Mouse (Mus musculus): Measurements from ENCODE around the gene Ndufs7. TPM values are rescaled to one million over a fixed set of nuclear protein-coding genes. Genes with fewer than 3 reads are reported as not detected.
"Not testable (repeated sequence)": the region's sequence is repeated elsewhere in the genome, so short reads cannot be mapped to it uniquely, and the experiment has no call there.

The Ndufs7 gene
- 267 and 274 TPM in 2 replicates for polyA plus RNA-seq (2015; fragmentation: Nextera tagmentation; extraction: Ambion mirVana)

DNA sequence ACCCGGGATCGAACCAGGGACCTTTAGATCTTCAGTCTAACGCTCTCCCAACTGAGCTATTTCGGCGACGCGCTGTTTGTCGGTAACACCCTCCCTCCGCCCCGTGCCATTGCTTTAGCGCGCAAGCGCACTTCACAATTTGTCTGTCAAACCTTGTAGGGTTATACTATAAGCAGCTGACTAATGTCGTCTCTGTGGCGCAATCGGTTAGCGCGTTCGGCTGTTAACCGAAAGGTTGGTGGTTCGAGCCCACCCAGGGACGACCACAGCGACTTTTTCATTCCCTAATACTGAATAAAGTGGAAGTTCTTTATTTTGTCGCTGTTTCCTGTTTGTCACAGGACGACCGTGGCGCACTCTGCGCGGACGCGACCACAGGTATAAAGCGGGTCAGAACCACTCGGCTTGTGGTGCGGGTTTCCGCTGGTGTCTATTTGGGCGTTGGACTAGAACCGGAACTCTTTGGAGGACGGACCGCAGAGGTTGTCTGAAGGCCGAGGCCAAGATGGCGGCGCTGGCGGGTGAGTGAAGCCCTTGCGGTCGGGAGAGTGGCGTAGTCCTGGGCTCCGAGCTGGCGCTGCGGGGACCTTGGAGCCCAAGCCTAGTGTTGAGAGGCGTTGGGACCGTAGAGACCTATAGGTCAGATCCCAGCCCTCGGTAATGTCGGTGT, at the start of gene Ndufs7:
Gene Ndufs7 (plus strand): TSS at position 151 of the 670 bp plus-strand sequence.
- H3K9ac ChIP-seq, result peak within 1 kb of the TSS; percentile 85
- WGBS, result under 1% methylated on average over 53 of the region's 53 CpGs
- H3K9me3 ChIP-seq (replicated peaks), result no peaks in the 10 kb centered on the region
- peaks cover 21% of the 10 kb centered on the region for H3K36me3 ChIP-seq (ENCODE audit: poor library complexity, severe bottlenecking)
- peak within 1 kb of the TSS; percentile 83 for H3K27ac ChIP-seq
- peak within 1 kb of the TSS; percentile 82 for H3K4me2 ChIP-seq
- H3K27me3 ChIP-seq, result no peaks in the 10 kb centered on the region
- peaks cover 27% of the 10 kb centered on the region for H3K4me1 ChIP-seq
- ATAC-seq, result peak; percentile 87
- peak within 1 kb of the TSS; percentile 72 for H3K4me3 ChIP-seq

DNA sequence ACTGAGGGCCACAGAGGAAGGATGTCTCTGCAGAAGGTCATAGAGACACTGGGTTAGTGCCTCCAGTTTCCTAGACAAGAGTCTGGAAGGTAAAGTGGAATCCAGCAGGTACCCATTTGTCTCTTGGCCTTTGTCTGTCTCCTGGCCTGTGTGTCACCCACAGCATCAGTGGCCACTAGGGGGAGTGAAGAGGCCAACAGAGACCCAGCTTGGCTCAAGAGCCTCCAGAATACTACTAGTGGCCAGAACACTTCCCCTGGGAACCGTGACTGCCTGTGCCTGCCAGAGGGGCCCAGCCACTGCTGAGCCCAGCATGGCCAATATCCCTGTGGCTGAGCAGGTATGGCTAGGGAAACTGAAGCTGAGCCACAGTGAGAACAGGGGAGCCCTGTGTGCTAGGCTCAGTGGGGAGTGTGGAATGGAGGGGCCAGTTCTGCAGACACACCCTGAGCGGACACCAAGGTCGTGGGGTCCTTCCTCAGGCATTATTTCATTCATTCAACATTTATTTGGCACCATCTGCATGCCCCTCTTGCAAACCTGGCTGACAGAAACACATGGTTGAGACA, 49.4 kb upstream of the Ndufs7 start:
- Histone ChIP-seq H3K4me1 (peaks cover 10% of the 10 kb centered on the region), H3K9me3 (replicated peaks) (no peaks in the 10 kb centered on the region), H3K36me3 (ENCODE audit: poor library complexity, severe bottlenecking) (no peaks in the 10 kb centered on the region), H3K4me3 (no peak overlapping the region), H3K9ac (no peak overlapping the region), H3K4me2 (no peak overlapping the region), H3K27me3 (no peaks in the 10 kb centered on the region), H3K27ac (no peak overlapping the region)
- ATAC-seq, result peak; percentile 74
- 46% methylated on average over 3 of the region's 3 CpGs for WGBS

DNA sequence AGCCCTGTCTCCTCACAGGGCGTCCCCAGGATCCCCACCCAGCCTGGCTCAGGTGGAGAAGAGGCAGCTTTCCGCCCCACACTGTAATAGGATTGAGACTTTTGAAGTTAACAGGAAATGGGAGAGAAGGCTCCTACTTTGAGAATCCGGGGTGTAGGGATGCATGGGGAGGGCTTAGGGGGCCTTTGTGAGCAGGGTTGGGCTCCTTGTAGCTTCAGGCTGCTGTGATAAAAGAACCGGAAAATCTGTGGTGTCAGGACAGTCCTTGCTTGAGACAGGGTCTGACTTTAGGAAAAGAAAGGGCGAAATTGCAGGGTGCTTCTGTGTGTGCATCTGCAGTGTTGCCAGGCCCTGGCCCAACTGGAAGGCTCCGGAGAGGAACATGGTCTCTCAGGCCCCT, 48.4 kb upstream of the Ndufs7 start:
- no peak for ATAC-seq
- no peak overlapping the region for H3K27ac ChIP-seq
- H3K9me3 ChIP-seq (replicated peaks), result no peaks in the 10 kb centered on the region
- no peaks in the 10 kb centered on the region for H3K27me3 ChIP-seq
- no peak overlapping the region for H3K9ac ChIP-seq
- peaks cover 11% of the 10 kb centered on the region for H3K4me1 ChIP-seq
- no peak overlapping the region for H3K4me2 ChIP-seq
- H3K4me3 ChIP-seq, result no peak overlapping the region
- no peaks in the 10 kb centered on the region for H3K36me3 ChIP-seq (ENCODE audit: poor library complexity, severe bottlenecking)
- 75% methylated on average over 6 of the region's 6 CpGs for WGBS

DNA sequence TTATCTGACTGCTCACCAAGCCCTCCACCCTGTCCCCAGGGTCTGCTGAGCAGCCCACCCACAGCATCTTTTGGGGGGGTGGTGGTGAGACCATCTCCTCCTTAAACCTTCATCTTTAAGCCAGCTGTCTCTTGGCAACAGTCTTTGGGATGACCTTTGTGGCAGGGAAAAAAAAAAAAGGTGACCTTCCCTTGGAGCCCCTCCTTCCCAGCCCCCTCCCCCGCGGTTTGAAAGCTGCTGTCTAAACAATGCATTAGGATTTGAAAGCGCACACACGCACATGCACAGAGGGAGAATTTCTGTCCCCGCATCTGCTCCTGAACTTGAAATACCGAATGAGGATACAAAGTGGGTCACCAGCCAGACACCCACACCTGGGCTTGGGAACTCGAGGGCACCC, 44.9 kb upstream of the Ndufs7 start:
- Histone ChIP-seq H3K27ac (peak overlapping the region; percentile 54), H3K36me3 (ENCODE audit: poor library complexity, severe bottlenecking) (no peaks in the 10 kb centered on the region), H3K4me3 (no peak overlapping the region), H3K4me1 (peaks cover 32% of the 10 kb centered on the region), H3K4me2 (no peak overlapping the region), H3K27me3 (no peaks in the 10 kb centered on the region), H3K9me3 (replicated peaks) (no peaks in the 10 kb centered on the region), H3K9ac (peak overlapping the region; percentile 38; the same call in 1 of the 2 replicates)
- WGBS, result 8% methylated on average over 7 of the region's 7 CpGs
- ATAC-seq, result no peak

DNA sequence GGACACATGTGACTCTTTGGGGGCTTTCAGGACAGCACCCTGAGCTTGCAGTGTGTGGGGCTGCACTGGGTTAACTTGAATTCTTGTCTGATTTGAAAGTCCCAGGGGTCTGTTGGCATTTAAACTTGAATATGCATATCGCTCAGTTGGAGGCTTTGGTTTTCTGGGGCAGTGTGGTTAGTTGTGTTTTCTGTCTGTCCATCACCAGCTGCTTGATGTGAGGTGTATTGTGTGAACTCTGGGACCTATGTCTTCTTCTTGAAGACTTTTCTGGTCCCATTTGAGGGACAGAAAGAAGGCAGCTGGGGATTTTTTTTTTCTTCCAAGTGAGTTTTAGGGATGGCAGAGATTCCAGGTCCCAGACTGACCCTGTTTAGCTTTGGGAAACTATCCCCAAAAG, 41.7 kb upstream of the Ndufs7 start:
- Histone ChIP-seq H3K27me3 (no peaks in the 10 kb centered on the region), H3K27ac (no peak overlapping the region), H3K9me3 (replicated peaks) (no peaks in the 10 kb centered on the region), H3K4me3 (no peak overlapping the region), H3K36me3 (ENCODE audit: poor library complexity, severe bottlenecking) (no peaks in the 10 kb centered on the region), H3K9ac (no peak overlapping the region), H3K4me2 (no peak overlapping the region), H3K4me1 (peaks cover 36% of the 10 kb centered on the region)
- no peak for ATAC-seq
- 77% methylated on average over 1 of the region's 1 CpGs for WGBS

DNA sequence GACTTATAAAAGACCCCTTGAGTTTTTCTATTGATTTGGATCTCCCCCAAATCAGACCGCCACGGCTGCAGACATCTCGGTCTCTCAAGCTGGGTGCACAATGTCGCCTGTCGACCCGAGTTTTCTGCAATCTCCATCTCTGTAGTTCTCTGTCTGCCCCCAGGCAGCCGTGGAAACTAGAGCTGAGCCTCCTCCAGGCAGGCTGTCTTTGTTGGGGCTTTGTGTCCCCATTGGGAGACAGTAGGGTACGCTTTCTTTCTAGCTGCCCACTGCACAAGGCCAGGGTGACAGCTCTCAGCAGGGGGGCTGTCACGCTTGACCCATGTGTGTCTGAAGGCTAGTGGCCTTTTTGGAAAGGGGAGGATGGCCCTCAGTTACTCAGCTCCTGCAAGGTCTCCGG, 41.2 kb upstream of the Ndufs7 start:
- no peak overlapping the region for H3K4me2 ChIP-seq
- ATAC-seq, result no peak

DNA sequence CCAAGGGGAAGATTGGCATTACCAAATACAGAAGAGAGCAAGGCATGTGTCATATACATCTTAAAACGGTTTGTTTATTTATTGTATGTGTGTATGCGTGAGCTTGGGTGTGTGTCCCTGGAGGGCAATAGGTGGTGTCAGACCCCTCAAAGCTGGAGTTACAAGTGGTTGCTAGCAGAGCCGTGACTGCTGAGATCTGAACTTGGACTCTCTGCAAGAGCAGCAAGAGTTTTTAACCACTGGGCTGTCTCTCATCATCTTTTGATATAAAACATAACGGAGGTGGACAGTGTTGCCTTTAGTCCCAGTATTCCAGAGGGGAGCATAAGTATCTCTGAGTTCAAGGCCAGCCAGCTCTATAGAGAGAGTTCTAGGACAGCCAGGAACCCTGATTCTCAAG, 40.7 kb upstream of the Ndufs7 start:
- Histone ChIP-seq H3K4me1 (peaks cover 36% of the 10 kb centered on the region), H3K36me3 (ENCODE audit: poor library complexity, severe bottlenecking) (no peaks in the 10 kb centered on the region), H3K9me3 (replicated peaks) (no peaks in the 10 kb centered on the region), H3K9ac (no peak overlapping the region), H3K27ac (peak overlapping the region; percentile 82; the same call in 1 of the 2 replicates), H3K4me2 (peak overlapping the region; percentile 52; the same call in 1 of the 2 replicates), H3K4me3 (no peak overlapping the region), H3K27me3 (no peaks in the 10 kb centered on the region)
- ATAC-seq, result no peak
- WGBS, result 77% methylated on average over 4 of the region's 4 CpGs

More for the DNA sequence above, 41.2 kb upstream of the Ndufs7 start:
- WGBS, result 49% methylated on average over 10 of the region's 10 CpGs
- Histone ChIP-seq H3K4me3 (no peak overlapping the region), H3K4me1 (peaks cover 36% of the 10 kb centered on the region), H3K27me3 (no peaks in the 10 kb centered on the region), H3K9me3 (replicated peaks) (no peaks in the 10 kb centered on the region), H3K36me3 (ENCODE audit: poor library complexity, severe bottlenecking) (no peaks in the 10 kb centered on the region), H3K27ac (no peak overlapping the region), H3K9ac (no peak overlapping the region)

DNA sequence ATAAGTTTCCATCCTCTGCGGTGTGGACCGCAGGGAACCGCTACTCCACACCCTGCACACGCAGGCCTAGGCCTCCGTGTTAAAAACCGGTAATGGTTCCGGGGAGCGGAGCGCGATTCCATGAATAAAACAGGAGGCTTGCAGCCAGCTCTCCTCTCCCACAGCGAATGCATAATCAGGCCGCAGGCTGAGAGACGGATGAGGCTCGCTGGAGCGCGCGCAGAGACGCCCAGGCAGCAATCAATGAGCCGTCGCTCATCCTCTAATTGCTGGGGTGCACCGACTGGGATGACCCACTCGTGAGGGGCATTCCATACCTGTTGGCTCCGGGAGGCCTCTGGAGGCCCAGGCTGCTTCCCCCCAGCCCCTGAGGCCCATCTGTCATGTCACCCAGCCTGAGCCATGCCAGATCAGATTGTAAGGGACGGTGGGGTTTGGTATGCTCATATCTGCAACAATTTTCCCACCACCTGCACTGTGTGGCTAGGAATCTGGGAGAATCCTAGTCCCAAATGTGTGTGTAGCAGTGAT, 40.0 kb upstream of the Ndufs7 start:
- Histone ChIP-seq H3K4me1 (peaks cover 34% of the 10 kb centered on the region), H3K4me3 (peak overlapping the region; percentile 21; the same call in 1 of the 2 replicates), H3K4me2 (peak overlapping the region; percentile 52), H3K36me3 (ENCODE audit: poor library complexity, severe bottlenecking) (no peaks in the 10 kb centered on the region), H3K9ac (peak overlapping the region; percentile 58), H3K27me3 (no peaks in the 10 kb centered on the region), H3K27ac (peak overlapping the region; percentile 82), H3K9me3 (replicated peaks) (no peaks in the 10 kb centered on the region)
- 3% methylated on average over 24 of the region's 24 CpGs for WGBS
- peak; percentile 76 for ATAC-seq

DNA sequence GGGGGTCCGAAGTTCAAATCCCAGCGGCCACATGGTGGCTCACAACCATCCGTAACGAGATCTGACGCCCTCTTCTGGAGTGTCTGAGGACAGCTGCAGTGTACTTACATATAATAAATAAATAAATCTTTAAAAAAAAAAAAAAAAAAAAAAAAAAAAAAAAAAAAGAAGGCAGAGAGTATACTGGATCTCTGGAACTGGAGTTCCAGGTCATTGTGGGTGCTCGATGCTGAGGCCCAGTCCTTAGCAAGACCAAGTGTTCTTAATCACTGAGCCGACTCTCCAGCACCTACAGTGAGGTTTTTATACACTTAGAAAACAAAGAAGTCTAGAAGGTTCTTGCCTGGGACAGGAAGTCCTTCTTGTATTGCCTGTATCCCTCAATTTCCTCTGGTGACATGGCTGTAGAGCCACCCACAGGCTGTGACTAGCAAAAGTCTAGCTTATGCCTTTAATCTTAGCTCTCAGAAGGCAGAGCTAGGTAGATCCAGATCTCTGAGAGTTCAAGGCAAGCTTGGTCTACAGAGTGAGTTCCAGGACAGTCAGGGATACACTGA, 37.3 kb upstream of the Ndufs7 start:
- H3K9ac ChIP-seq; ATAC-seq; H3K36me3 ChIP-seq (ENCODE audit: poor library complexity, severe bottlenecking); H3K9me3 ChIP-seq (replicated peaks); H3K27me3 ChIP-seq; H3K4me2 ChIP-seq; H3K4me3 ChIP-seq; H3K27ac ChIP-seq: not testable (repeated sequence)
- peaks cover 41% of the 10 kb centered on the region for H3K4me1 ChIP-seq
- 72% methylated on average over 7 of the region's 7 CpGs for whole genome bisulfite sequencing

DNA sequence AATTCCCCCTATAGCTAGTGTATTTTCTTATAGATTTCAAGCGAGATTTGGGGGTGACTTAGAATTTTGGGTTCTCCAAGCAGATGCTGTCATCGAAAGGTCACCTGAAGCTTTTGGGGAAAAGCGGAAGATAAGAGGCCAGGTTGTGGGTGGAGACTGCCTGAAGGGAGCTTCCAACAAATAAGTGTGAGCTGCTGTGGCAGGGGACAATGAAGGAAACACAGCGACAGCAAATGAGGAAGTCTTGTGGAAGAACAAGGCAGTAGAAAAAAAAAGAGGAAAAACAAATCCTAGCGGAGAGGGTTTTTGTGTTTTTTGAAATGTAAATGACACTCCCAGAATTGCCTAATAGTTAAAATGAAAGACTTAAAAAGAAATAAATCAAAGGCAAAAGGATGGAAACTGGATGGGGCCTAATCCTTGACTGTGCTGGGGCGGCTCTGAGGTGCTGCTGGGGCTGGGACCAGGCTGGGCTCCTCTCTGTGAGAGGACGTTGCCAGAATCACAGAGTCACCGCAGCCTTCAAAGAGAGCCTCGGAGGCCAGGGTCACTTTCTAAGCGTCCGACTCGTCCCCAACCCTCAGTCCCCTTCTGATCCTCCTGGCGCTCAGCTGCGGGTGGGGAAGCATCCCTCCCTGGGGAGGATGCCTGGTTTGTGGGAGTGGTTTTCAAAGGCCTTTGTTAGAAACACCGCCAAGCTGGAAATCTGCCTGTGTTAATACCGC, 33.7 kb upstream of the Ndufs7 start:
- peak overlapping the region; percentile 8 for H3K27ac ChIP-seq
- ATAC-seq, result no peak
- H3K36me3 ChIP-seq (ENCODE audit: poor library complexity, severe bottlenecking), result no peaks in the 10 kb centered on the region
- no peak overlapping the region for H3K4me3 ChIP-seq
- peak overlapping the region; percentile 52 for H3K9ac ChIP-seq
- H3K4me1 ChIP-seq, result peaks cover 16% of the 10 kb centered on the region
- H3K9me3 ChIP-seq (replicated peaks), result no peaks in the 10 kb centered on the region
- no peaks in the 10 kb centered on the region for H3K27me3 ChIP-seq
- 10% methylated on average over 16 of the region's 16 CpGs for WGBS
- peak overlapping the region; percentile 24; the same call in 1 of the 2 replicates for H3K4me2 ChIP-seq

DNA sequence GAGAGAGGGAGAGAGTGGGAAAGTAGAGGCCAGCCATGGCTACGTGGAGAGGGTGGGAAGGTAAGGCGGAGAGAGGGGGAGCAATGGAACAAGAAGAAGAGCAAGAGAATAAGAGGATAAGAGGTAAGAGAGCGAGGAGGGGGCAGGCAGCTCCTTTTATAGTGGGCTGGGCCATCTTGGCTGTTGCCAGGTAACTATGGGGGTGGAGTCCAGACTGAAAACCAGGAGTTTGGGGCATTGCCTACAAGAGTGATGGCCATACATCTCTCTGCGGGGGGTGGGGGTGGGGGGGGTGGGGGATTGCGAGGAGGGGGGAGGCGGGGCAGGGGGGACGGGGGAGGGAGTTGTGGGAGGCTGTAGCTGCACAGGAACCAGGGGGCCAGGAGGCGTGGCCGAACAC, 28.2 kb upstream of the Ndufs7 start:
- Histone ChIP-seq H3K4me3 (no peak overlapping the region), H3K36me3 (ENCODE audit: poor library complexity, severe bottlenecking) (no peaks in the 10 kb centered on the region), H3K27ac (no peak overlapping the region; the same call in 1 of the 2 replicates), H3K9ac (no peak overlapping the region), H3K27me3 (no peaks in the 10 kb centered on the region), H3K4me1 (peaks cover 11% of the 10 kb centered on the region), H3K4me2 (no peak overlapping the region), H3K9me3 (replicated peaks) (no peaks in the 10 kb centered on the region)
- no peak for ATAC-seq
- WGBS, result 35% methylated on average over 5 of the region's 9 CpGs

DNA sequence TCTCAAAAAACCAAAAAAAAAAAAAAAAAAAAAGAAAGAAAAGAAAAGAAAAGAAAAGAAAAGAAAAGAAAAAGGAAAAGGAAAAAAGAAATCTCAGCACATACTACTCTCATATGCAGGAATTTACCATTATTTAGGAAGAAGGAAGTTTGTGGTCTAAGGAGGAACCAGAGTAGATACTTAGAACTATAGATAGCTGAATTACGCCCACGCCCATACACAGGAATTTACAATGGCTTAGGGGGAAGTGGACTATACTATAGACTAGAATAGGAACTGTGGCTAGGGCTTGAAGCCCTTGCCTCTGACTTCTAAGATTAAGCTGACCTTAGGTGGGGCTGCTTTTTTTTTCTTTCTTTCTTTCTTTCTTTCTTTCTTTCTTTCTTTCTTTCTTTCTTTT, 25.8 kb upstream of the Ndufs7 start:
- not testable (repeated sequence) for H3K9me3 ChIP-seq (replicated peaks); ATAC-seq; H3K4me3 ChIP-seq; H3K27me3 ChIP-seq; H3K9ac ChIP-seq; H3K4me2 ChIP-seq; H3K27ac ChIP-seq; H3K36me3 ChIP-seq (ENCODE audit: poor library complexity, severe bottlenecking)
- WGBS, result 93% methylated on average over 2 of the region's 2 CpGs
- H3K4me1 ChIP-seq, result peaks cover 24% of the 10 kb centered on the region
